Mouse (Mus musculus) embryonic fibroblast, embryonic 13.5 days (primary cell): Measurements from ENCODE around the gene Fam187b. TPM values are rescaled to one million over a fixed set of nuclear protein-coding genes. Genes with fewer than 3 reads are reported as not detected.

Source experiments
- H3K27ac ChIP-seq: 2 replicates; pipeline ENCODE4 v1.5.1; 2012; ENCODE audit warnings: low read length, control low read depth, inconsistent platforms; ENCODE audit not compliant: insufficient read depth
- H3K4me1 ChIP-seq: 2 replicates; pipeline ENCODE4 v1.6.1; 2011; ENCODE audit warnings: low read length; ENCODE audit not compliant: control insufficient read depth, insufficient read depth
- H3K4me3 ChIP-seq: 2 replicates; pipeline ENCODE4 v1.5.1; 2011; ENCODE audit warnings: mild to moderate bottlenecking, control low read depth, low read length; ENCODE audit not compliant: insufficient read depth
- CTCF ChIP-seq: IDR thresholded peaks from 2 replicates; pipeline ENCODE4 v1.5.1; 2011; ENCODE audit warnings: mild to moderate bottlenecking, control low read depth, low read length, moderate library complexity, borderline replicate concordance; ENCODE audit not compliant: insufficient read depth
- POLR2A ChIP-seq: IDR thresholded peaks from 2 replicates; pipeline ENCODE4 v1.6.1; 2011; ENCODE audit warnings: low read depth, mild to moderate bottlenecking, control low read depth, low read length, moderate library complexity
- polyA plus RNA-seq: library from polyadenylated mRNA; stranded (reverse); fragments of >200 nt; gene quantifications from 2 replicates; pipeline ENCODE4 v1.2.4, GENCODE M21; 2011; ENCODE audit warnings: low read depth; ENCODE audit not compliant: missing spikeins, insufficient read length

Gene Fam187b
- polyA plus RNA-seq, 1 experiment, result not detected

- no peak overlapping the region for H3K4me3 ChIP-seq
- H3K27ac ChIP-seq, result no peak overlapping the region
- TF ChIP-seq POLR2A, result peak; percentile 34; the same call in 1 of the 2 replicates
- no peak for TF ChIP-seq CTCF
- peaks cover 4% of the 10 kb centered on the region; the same call in 1 of the 2 replicates for H3K4me1 ChIP-seq
These were observed 14.6 kb upstream of the Fam187b start for GRCm38 (mm10) chr7:30958866-30959487.

- no peak overlapping the region for H3K4me3 ChIP-seq
- peaks cover 4% of the 10 kb centered on the region; the same call in 1 of the 2 replicates for H3K4me1 ChIP-seq
- TF ChIP-seq POLR2A, result 0 out of 2 replicates have a peak, but pooled peaks have one; percentile 38
- TF ChIP-seq CTCF, result no peak
- H3K27ac ChIP-seq, result no peak overlapping the region
These were observed 13.7 kb upstream of the Fam187b start for GRCm38 (mm10) chr7:30959786-30960349.

GRCm38 (mm10) chr7:30962862-30963261, 10.7 kb upstream of the Fam187b start:
- no peak overlapping the region for H3K27ac ChIP-seq
- H3K4me1 ChIP-seq, result no peaks in the 10 kb centered on the region; the same call in 1 of the 2 replicates
- TF ChIP-seq CTCF (no peak), POLR2A (peak; percentile 57)
- no peak overlapping the region for H3K4me3 ChIP-seq

- Histone ChIP-seq H3K27ac (no peak overlapping the region), H3K4me1 (no peaks in the 10 kb centered on the region), H3K4me3 (no peak overlapping the region)
- TF ChIP-seq POLR2A, result no peak
- no peak for TF ChIP-seq CTCF
These were observed 9.2 kb upstream of the Fam187b start for GRCm38 (mm10) chr7:30964366-30964765.

- Histone ChIP-seq H3K27ac (no peak overlapping the region), H3K4me3 (no peak overlapping the region), H3K4me1 (no peaks in the 10 kb centered on the region)
- no peak for TF ChIP-seq CTCF
- no peak for TF ChIP-seq POLR2A
These were observed 7.9 kb upstream of the Fam187b start for GRCm38 (mm10) chr7:30965677-30966076.

- H3K4me3 ChIP-seq, result no peak overlapping the region
- H3K4me1 ChIP-seq, result no peaks in the 10 kb centered on the region
- TF ChIP-seq POLR2A, result no peak
- TF ChIP-seq CTCF, result no peak
- no peak overlapping the region for H3K27ac ChIP-seq
These were observed 6.9 kb upstream of the Fam187b start for GRCm38 (mm10) chr7:30966657-30967056.

- Histone ChIP-seq H3K4me1 (no peaks in the 10 kb centered on the region), H3K27ac (no peak overlapping the region), H3K4me3 (no peak overlapping the region)
- TF ChIP-seq CTCF (no peak), POLR2A (no peak)
These were observed 5.0 kb upstream of the Fam187b start for GRCm38 (mm10) chr7:30968611-30969010.

GRCm38 (mm10) chr7:30969174-30969573, 4.4 kb upstream of the Fam187b start:
- Histone ChIP-seq H3K4me1 (no peaks in the 10 kb centered on the region), H3K27ac (no peak overlapping the region), H3K4me3 (no peak overlapping the region)
- TF ChIP-seq POLR2A (no peak), CTCF (no peak)

- H3K4me1 ChIP-seq, result no peaks in the 10 kb centered on the region
- H3K4me3 ChIP-seq, result no peak overlapping the region
- H3K27ac ChIP-seq, result no peak overlapping the region
- TF ChIP-seq POLR2A (no peak), CTCF (no peak)
These were observed 1.7 kb upstream of the Fam187b start for GRCm38 (mm10) chr7:30971901-30972300.
